Mouse (Mus musculus): ENCODE results near the gene Med8. TPM values are rescaled to one million over a fixed set of nuclear protein-coding genes. Genes with fewer than 3 reads are reported as not detected.

Med8 gene
- polyA plus RNA-seq, 1 experiment from 2014 or later, result 154 TPM

- no peaks in the 10 kb centered on the region for H3K4me1 ChIP-seq
- H3K36me3 ChIP-seq (replicated peaks), result peaks cover 87% of the 10 kb centered on the region
- H3K27ac ChIP-seq, result no peak overlapping the region
- H3K4me3 ChIP-seq (replicated peaks), result no peak overlapping the region
- no peak for ATAC-seq (ENCODE audit: low FRiP score)
- no peak overlapping the region for H3K9ac ChIP-seq
- no peaks in the 10 kb centered on the region for H3K27me3 ChIP-seq
- WGBS, result 75% methylated on average over 13 of the region's 13 CpGs
- H3K9me3 ChIP-seq, result no peaks in the 10 kb centered on the region
- no peak overlapping the region for H3K4me2 ChIP-seq
These were observed 8.1 kb downstream of the Med8 start for GRCm38 (mm10) chr4:118417112-118417797.

DNA sequence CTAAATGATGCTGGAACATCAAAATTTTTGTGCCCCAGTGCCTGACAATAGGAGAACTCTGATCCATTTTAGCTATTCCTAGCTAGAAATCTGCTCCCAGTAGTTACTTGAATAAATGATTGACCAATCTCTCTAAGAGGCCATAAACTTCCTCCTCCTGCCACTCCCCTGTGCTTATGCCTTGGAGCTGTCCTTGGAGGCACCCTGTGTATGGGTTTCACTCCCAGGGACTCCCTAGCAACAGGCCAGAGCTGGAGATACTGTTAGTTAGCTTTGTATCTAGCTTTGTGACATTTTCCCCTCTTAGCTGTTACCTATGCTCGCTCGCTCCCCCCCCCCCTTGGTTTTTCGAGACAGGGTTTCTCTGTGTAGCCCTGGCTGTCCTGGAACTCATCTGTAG lies 12.2 kb downstream of the Med8 start:
- no peak for ATAC-seq (ENCODE audit: low FRiP score)
- Histone ChIP-seq H3K36me3 (replicated peaks) (peaks cover 51% of the 10 kb centered on the region), H3K4me2 (no peak overlapping the region), H3K9ac (no peak overlapping the region), H3K4me3 (replicated peaks) (no peak overlapping the region), H3K27me3 (no peaks in the 10 kb centered on the region), H3K9me3 (no peaks in the 10 kb centered on the region), H3K27ac (no peak overlapping the region), H3K4me1 (no peaks in the 10 kb centered on the region)
- 100% methylated on average over 3 of the region's 3 CpGs for WGBS

DNA sequence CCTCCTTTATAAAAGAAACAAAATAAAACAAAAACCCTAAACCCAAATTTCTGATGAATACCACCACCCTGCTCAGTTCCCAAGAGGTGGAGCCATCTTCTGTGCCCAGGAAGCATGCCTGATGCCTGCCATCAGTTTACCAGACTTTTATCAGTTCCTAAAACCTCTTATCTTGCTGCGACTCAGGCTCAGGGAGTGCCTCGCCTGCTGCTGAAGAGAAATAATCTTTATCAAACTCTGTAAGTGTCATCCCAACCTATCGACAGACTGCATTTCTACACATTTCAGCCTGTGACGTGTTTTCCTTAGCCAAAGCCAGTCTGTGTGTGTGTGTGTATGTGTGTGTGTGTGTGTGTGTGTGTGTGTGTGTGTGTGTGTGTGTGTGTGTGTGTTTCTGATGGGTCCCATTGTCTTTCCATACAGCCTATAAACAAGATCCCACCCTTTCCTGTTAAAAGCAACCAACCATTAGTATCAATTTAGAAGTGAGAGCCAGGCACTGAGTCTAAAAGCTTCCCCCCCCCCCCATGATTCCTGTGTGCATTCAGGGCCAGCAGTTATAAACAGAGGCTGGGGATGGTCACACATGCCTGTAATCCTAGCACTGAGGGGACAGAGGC lies 15.5 kb downstream of the Med8 start:
- Histone ChIP-seq H3K4me3 (replicated peaks) (no peak overlapping the region), H3K4me1 (peaks cover 23% of the 10 kb centered on the region), H3K36me3 (replicated peaks) (peaks cover 26% of the 10 kb centered on the region), H3K27me3 (no peaks in the 10 kb centered on the region), H3K9me3 (no peaks in the 10 kb centered on the region), H3K9ac (no peak overlapping the region), H3K4me2 (no peak overlapping the region), H3K27ac (no peak overlapping the region)
- ATAC-seq (ENCODE audit: low FRiP score), result no peak
- WGBS, result 91% methylated on average over 4 of the region's 4 CpGs

DNA sequence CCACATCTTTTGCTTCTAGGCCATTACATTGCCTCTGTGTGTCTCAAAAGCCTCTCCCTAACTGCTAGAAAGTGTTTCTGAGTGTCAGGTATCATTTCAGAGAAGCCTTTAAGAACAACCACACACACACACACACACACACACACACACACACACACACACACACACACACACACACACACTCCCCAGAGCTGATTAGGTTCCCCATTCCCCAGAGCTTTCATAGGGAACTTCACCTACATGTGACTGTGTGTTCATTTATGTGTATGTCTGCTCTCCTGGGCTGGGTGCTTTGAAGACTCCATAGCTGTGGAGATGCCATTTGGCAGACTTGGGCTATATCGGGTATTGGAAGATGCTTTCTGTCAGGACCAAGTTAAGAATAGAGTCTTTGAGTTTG lies 16.2 kb downstream of the Med8 start:
- Histone ChIP-seq H3K27ac (no peak overlapping the region), H3K9ac (no peak overlapping the region), H3K4me1 (peaks cover 23% of the 10 kb centered on the region), H3K9me3 (no peaks in the 10 kb centered on the region), H3K4me2 (no peak overlapping the region), H3K27me3 (no peaks in the 10 kb centered on the region), H3K36me3 (replicated peaks) (peaks cover 28% of the 10 kb centered on the region), H3K4me3 (replicated peaks) (no peak overlapping the region)
- ATAC-seq (ENCODE audit: low FRiP score), result no peak
- WGBS, result 95% methylated on average over 1 of the region's 1 CpGs

- Histone ChIP-seq H3K9ac (peak overlapping the region; percentile 73), H3K4me2 (peak overlapping the region; percentile 83), H3K4me3 (replicated peaks) (peak overlapping the region; percentile 55), H3K4me1 (peaks cover 23% of the 10 kb centered on the region), H3K27ac (peak overlapping the region; percentile 71), H3K36me3 (replicated peaks) (peaks cover 28% of the 10 kb centered on the region), H3K9me3 (no peaks in the 10 kb centered on the region), H3K27me3 (no peaks in the 10 kb centered on the region)
- peak; percentile 27; the same call in 1 of the 2 replicates for ATAC-seq (ENCODE audit: low FRiP score)
- 2% methylated on average over 5 of the region's 5 CpGs for WGBS
These were observed 18.3 kb downstream of the Med8 start for GRCm38 (mm10) chr4:118427415-118427767.

DNA sequence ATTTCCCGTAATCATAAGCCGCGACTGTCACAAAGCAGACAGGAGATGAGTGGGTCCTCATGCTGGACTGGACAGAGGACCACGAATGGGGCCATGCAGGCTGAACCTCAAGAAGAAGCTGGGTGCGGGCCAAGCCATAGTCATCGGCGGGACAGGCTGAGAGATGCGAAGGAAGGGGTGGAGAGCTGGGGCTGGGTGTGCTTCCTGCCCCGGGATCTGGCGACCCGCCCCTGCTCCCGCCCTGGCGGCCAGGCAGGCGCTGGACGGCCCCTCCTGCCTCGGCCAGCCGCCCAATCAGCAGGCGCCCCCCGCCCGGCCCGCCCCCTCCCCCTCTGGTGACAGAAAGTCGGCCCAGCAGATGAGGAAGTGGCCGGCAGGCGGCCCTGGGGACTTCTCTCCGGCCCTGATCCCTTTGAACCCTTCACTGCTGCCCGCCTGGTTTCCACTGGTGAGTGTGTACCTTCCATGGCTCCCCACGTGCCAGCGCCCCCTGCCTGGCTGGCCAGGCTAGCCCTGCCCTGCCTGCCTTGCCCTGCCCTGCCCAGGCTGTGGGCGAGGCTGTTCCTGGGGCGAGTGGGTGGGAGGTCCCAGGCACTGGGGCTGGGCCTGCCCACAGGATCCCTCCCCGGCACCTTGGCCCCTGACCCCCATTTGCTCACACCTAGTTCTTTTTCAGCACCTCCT lies 18.8 kb downstream of the Med8 start, which contains the start of gene Elovl1:
Gene Elovl1 (plus strand): TSS at position 326 of the 684 bp plus-strand sequence.
- Histone ChIP-seq H3K9ac (peak within 1 kb of the TSS; percentile 73), H3K4me2 (peak within 1 kb of the TSS; percentile 83), H3K4me3 (replicated peaks) (peak within 1 kb of the TSS; percentile 55), H3K27ac (peak within 1 kb of the TSS; percentile 71), H3K36me3 (replicated peaks) (peaks cover 33% of the 10 kb centered on the region), H3K27me3 (no peaks in the 10 kb centered on the region), H3K4me1 (peaks cover 23% of the 10 kb centered on the region), H3K9me3 (no peaks in the 10 kb centered on the region)
- under 1% methylated on average over 25 of the region's 31 CpGs for WGBS
- ATAC-seq (ENCODE audit: low FRiP score), result peak; percentile 94

DNA sequence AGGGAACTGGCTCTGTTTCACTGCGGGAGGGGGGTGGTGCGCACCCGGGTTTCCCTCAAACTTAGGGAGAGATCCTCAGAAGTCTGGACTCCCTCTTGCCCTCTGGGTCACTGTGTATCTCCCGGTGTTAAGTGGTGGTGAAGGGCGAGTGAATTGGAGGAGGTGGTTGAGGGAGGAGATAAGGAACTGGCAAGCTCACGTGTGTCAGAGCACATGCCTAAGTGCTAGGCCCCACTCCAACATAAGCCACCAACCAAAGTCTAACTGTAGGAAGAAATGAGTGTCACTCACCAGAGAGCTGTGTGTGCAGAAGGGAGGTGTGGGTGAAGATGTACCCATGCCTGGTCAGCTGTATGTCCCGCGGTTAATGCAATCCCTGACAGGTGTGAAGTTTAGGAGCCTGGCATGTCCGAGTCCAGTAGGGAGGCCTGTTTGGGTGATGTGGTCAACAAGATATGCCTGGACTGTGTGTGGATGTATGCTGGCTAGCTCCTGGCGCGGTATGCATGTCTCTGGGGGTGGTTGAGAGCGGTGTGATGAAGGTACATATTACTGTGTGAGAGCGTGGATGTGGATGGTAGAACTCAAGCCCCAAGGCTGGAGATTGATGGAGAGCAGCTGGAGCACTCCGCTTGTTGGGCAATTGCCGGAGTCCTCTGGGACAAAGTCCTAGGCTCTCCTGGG lies 19.5 kb downstream of the Med8 start:
- Histone ChIP-seq H3K36me3 (replicated peaks) (peaks cover 37% of the 10 kb centered on the region), H3K4me2 (peak overlapping the region; percentile 83), H3K27ac (peak overlapping the region; percentile 71), H3K9ac (peak overlapping the region; percentile 73), H3K4me3 (replicated peaks) (peak overlapping the region; percentile 55), H3K4me1 (peaks cover 23% of the 10 kb centered on the region), H3K27me3 (no peaks in the 10 kb centered on the region), H3K9me3 (no peaks in the 10 kb centered on the region)
- ATAC-seq (ENCODE audit: low FRiP score), result 0 out of 2 replicates have a peak, but pooled peaks have one; percentile 5
- 57% methylated on average over 15 of the region's 15 CpGs for WGBS

DNA sequence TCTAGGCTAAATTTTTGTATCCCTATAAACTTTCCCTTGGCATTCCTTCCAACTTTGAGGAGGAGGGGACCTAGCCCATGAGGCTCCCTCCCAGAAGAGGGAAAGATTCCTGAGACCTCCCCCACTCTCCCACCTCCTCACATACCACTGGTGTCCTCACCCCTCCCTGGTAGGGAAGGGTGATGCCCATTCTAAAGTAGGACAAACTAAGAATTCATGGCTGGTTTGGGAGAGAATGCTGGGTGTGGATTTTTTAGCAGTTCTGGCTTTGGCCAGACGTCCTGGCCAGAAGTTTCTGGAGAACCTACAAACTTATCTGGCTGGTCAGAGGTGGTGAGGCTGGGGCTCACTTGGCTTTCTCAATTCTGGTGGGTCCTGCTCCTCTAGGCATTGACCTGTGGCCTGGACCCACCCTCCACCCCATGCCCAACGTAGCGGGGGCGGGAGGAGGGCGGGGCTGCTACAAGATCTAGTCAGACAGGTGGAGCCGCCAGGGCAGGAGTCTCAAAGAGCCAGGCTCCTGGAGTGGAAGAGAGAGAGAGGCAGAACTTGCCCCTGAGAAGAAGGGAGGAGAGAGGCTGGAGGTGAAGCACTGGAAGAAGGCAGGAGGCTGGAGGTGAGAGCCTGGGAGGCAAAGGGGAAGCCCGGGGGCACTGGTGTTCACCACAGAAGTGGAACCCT lies 20.2 kb downstream of the Med8 start:
- Histone ChIP-seq H3K4me2 (peak overlapping the region; percentile 83), H3K9ac (no peak overlapping the region), H3K27ac (no peak overlapping the region), H3K4me1 (peaks cover 29% of the 10 kb centered on the region), H3K4me3 (replicated peaks) (no peak overlapping the region), H3K36me3 (replicated peaks) (peaks cover 42% of the 10 kb centered on the region), H3K9me3 (no peaks in the 10 kb centered on the region), H3K27me3 (no peaks in the 10 kb centered on the region)
- no peak for ATAC-seq (ENCODE audit: low FRiP score)
- 65% methylated on average over 7 of the region's 7 CpGs for WGBS

GRCm38 (mm10) chr4:118432332-118432731 lies 23.2 kb downstream of the Med8 start:
- 75% methylated on average over 8 of the region's 8 CpGs for WGBS
- no peak overlapping the region for H3K27ac ChIP-seq
- H3K4me2 ChIP-seq, result no peak overlapping the region
- peaks cover 56% of the 10 kb centered on the region for H3K36me3 ChIP-seq (replicated peaks)
- no peak overlapping the region for H3K4me3 ChIP-seq (replicated peaks)
- no peaks in the 10 kb centered on the region for H3K27me3 ChIP-seq
- no peaks in the 10 kb centered on the region for H3K9me3 ChIP-seq
- peaks cover 50% of the 10 kb centered on the region for H3K4me1 ChIP-seq
- ATAC-seq (ENCODE audit: low FRiP score), result no peak
- no peak overlapping the region for H3K9ac ChIP-seq

DNA sequence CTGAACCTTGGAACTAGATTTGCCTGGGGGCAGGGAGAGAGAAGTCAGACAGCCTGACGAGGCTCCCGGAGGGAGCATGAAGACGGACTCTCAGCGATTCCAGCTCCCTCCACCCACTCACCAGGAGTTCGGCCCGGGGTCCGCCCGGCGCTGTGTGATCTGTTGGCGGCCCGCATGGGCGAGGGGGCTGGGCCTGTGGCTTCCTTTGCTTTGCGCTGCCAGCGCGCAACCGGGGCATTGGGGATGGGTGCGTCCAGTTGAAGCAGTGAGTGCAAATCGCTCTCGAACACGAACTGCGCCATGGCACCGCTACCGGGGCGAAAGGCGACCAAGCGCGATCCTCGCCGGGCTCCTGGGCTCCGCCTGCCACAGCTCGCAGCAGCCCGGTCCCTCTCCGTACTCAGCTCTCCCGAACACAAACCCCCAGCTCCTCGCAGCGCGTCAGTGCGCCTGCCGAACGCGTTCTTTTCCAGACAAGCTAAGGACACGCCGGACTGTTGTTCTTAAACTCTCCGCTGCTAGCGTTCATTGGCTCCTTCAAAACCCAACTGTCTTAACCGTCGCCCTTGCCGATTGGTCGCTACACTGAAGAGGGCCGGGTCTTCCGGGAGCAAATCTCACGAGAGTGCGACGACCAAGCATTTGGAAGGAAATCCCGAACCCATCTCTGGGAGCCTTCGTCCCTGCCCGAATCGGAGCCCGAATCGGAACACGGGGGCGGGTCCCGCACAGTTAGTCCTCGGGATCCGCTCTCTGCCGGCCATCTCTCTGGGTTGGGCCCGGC lies 27.9 kb downstream of the Med8 start, which contains the start of gene Cdc20:
Gene Cdc20 (minus strand): TSS at position 533 of the 784 bp plus-strand sequence.
- Histone ChIP-seq H3K9me3 (no peaks in the 10 kb centered on the region), H3K9ac (peak within 1 kb of the TSS; percentile 81), H3K4me3 (replicated peaks) (peak within 1 kb of the TSS; percentile 80), H3K27me3 (no peaks in the 10 kb centered on the region), H3K4me1 (peaks cover 38% of the 10 kb centered on the region), H3K36me3 (replicated peaks) (peaks cover 37% of the 10 kb centered on the region), H3K4me2 (peak within 1 kb of the TSS; percentile 85), H3K27ac (peak within 1 kb of the TSS; percentile 93)
- ATAC-seq (ENCODE audit: low FRiP score), result peak; percentile 96
- under 1% methylated on average over 67 of the region's 67 CpGs for WGBS

DNA sequence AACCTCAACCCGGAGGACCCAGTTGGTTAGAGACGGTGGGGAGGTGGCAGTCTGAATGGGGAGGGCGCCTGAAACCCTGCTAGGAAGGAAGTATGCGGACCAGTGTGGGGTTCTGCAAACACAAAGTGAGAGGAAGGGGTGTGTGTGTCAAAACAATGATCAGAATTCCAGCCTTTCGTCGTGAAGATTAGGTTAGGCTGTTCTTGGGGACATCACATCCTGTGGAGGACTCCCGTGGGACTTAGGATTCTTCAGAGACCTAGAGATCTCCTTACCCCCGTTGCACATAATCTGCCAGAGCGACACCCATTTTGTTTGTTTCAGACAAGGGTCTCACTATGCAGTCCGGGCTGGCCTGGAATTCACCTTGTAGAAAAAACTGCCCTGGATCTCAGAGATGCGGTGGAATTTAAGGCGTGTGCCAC lies 28.7 kb downstream of the Med8 start:
- H3K4me3 ChIP-seq (replicated peaks), result peak overlapping the region; percentile 80
- no peaks in the 10 kb centered on the region for H3K9me3 ChIP-seq
- WGBS, result 11% methylated on average over 12 of the region's 12 CpGs
- no peaks in the 10 kb centered on the region for H3K27me3 ChIP-seq
- peaks cover 38% of the 10 kb centered on the region for H3K4me1 ChIP-seq
- ATAC-seq (ENCODE audit: low FRiP score), result no peak
- H3K4me2 ChIP-seq, result peak overlapping the region; percentile 85
- H3K9ac ChIP-seq, result peak overlapping the region; percentile 81
- H3K36me3 ChIP-seq (replicated peaks), result peaks cover 29% of the 10 kb centered on the region
- H3K27ac ChIP-seq, result peak overlapping the region; percentile 93
